Mouse (Mus musculus) lung, adult 2 months (tissue): ENCODE measurements at regions not wholly inside any gene's neighbourhood (a gene's known extent, or its start where the extent isn't known, plus 50 kb on each side); places are given as distances from the start of the nearest gene placed in this dataset.
A peak's percentile ranks its signal among the peaks of the same experiment; 100 is the strongest.

Experiments
- DNase-seq: peaks from one replicate; pipeline ENCODE4 v3.0.0; 2022
- H3K4me1 ChIP-seq: fragments of 200-500 bp; 2 replicates; pipeline ENCODE4 v1.6.1; 2011; ENCODE audit warnings: low read length; ENCODE audit not compliant: control insufficient read depth, insufficient read depth
- H3K4me3 ChIP-seq: fragments of 200-500 bp; replicated peaks from 2 replicates; pipeline ENCODE3; 2011; ENCODE audit warnings: low read depth, mild to moderate bottlenecking, control low read depth, low read length; ENCODE audit errors: extremely low read depth
- CTCF ChIP-seq: fragments of 200-500 bp; IDR thresholded peaks from 2 replicates; pipeline ENCODE4 v1.5.1; 2011; ENCODE audit warnings: mild to moderate bottlenecking, low read length, control low read depth; ENCODE audit not compliant: insufficient read depth
- POLR2A ChIP-seq: fragments of 200-500 bp; IDR thresholded peaks from 2 replicates; pipeline ENCODE4 v1.6.1; 2011; ENCODE audit warnings: low read depth, mild to moderate bottlenecking, control low read depth, low read length, borderline replicate concordance; ENCODE audit errors: extremely low read depth
- WGBS: fragments of 180-500 bp; shearing (Covaris S2); methylation state at CpG from one replicate; pipeline ENCODE4 v1.1.7; 2018; 5-methylcytosine and 5-hydroxymethylcytosine counted together

GRCm38 (mm10) chr11:64884518-64884917 is 94.3 kb upstream of the Elac2 start:
- Histone ChIP-seq H3K4me3 (no peak overlapping the region), H3K4me1 (no peaks in the 10 kb centered on the region)
- 47% methylated on average over 2 of the region's 2 CpGs for WGBS
- no peak for DNase-seq
- no peak for TF ChIP-seq POLR2A

GRCm38 (mm10) chr11:64889335-64890020 is 89.4 kb upstream of the Elac2 start:
- Histone ChIP-seq H3K4me3 (no peak overlapping the region), H3K4me1 (no peaks in the 10 kb centered on the region)
- no peak for DNase-seq
- 36% methylated on average over 11 of the region's 11 CpGs for WGBS
- TF ChIP-seq CTCF (no peak), POLR2A (no peak)

GRCm38 (mm10) chr11:64890776-64891175 is 88.1 kb upstream of the Elac2 start:
- DNase-seq: peak; percentile 5
- WGBS: 34% methylated on average over 3 of the region's 3 CpGs
- Histone ChIP-seq H3K4me1 (no peaks in the 10 kb centered on the region), H3K4me3 (no peak overlapping the region)
- peak; percentile 65 for TF ChIP-seq CTCF
- TF ChIP-seq POLR2A: no peak

- no peak for TF ChIP-seq POLR2A
- TF ChIP-seq CTCF: no peak
- no peak overlapping the region for H3K4me3 ChIP-seq
- no peak for DNase-seq
- no peaks in the 10 kb centered on the region for H3K4me1 ChIP-seq
- WGBS: 75% methylated on average over 14 of the region's 14 CpGs
These were observed 82.9 kb upstream of the Elac2 start for GRCm38 (mm10) chr11:64895804-64896466.

- H3K4me1 ChIP-seq: no peaks in the 10 kb centered on the region
- 20% methylated on average over 17 of the region's 17 CpGs for WGBS
- H3K4me3 ChIP-seq: no peak overlapping the region
- peak; percentile 98 for TF ChIP-seq CTCF
- TF ChIP-seq POLR2A: no peak
- peak; percentile 66 for DNase-seq
These were observed 79.9 kb upstream of the Elac2 start for GRCm38 (mm10) chr11:64898758-64899586.

GRCm38 (mm10) chr11:64899587-64900278 is 79.1 kb upstream of the Elac2 start:
- 48% methylated on average over 15 of the region's 15 CpGs for WGBS
- no peak for DNase-seq
- H3K4me3 ChIP-seq: no peak overlapping the region
- TF ChIP-seq CTCF: no peak
- no peak for TF ChIP-seq POLR2A
- no peaks in the 10 kb centered on the region for H3K4me1 ChIP-seq

GRCm38 (mm10) chr11:64916783-64917182 is 62.1 kb upstream of the Elac2 start:
- 36% methylated on average over 8 of the region's 8 CpGs for WGBS
- TF ChIP-seq CTCF (no peak), POLR2A (no peak)
- Histone ChIP-seq H3K4me1 (no peaks in the 10 kb centered on the region), H3K4me3 (no peak overlapping the region)
- no peak for DNase-seq

- no peak overlapping the region for H3K4me3 ChIP-seq
- H3K4me1 ChIP-seq: no peaks in the 10 kb centered on the region
- DNase-seq: no peak
- TF ChIP-seq CTCF (no peak), POLR2A (no peak)
- 77% methylated on average over 4 of the region's 4 CpGs for WGBS
These were observed 61.5 kb upstream of the Elac2 start for GRCm38 (mm10) chr11:64917301-64917700.

GRCm38 (mm10) chr11:64924989-64925388 is 53.8 kb upstream of the Elac2 start:
- 68% methylated on average over 2 of the region's 2 CpGs for WGBS
- H3K4me3 ChIP-seq: no peak overlapping the region
- no peak for DNase-seq
- H3K4me1 ChIP-seq: no peaks in the 10 kb centered on the region
- TF ChIP-seq POLR2A: no peak
- TF ChIP-seq CTCF: no peak
